Mouse (Mus musculus): ENCODE data around the gene Loxl1. TPM values are rescaled to one million over a fixed set of nuclear protein-coding genes. Genes with fewer than 3 reads are reported as not detected.

Loxl1 gene
- polyA plus RNA-seq, 1 experiment, result 231 TPM

- TF ChIP-seq CTCF (IDR thresholded peaks at IDR 0.05; ENCODE audit: insufficient read depth, low read length), result no peak
- TF ChIP-seq POLR2A (IDR thresholded peaks at IDR 0.05; ENCODE audit: borderline replicate concordance, extremely low read depth, low read depth, low read length), result no peak
- Histone ChIP-seq H3K4me1 (ENCODE audit: control insufficient read depth, insufficient read depth, low read length) (no peaks in the 10 kb centered on the region), H3K4me3 (replicated peaks; ENCODE audit: extremely low read depth, low read depth, low read length) (no peak overlapping the region)
- no peak for DNase-seq
- 57% methylated on average over 8 of the region's 8 CpGs for WGBS
Observed at GRCm38 (mm10) chr9:58336650-58337281, 23.8 kb upstream of the Loxl1 start.

DNA sequence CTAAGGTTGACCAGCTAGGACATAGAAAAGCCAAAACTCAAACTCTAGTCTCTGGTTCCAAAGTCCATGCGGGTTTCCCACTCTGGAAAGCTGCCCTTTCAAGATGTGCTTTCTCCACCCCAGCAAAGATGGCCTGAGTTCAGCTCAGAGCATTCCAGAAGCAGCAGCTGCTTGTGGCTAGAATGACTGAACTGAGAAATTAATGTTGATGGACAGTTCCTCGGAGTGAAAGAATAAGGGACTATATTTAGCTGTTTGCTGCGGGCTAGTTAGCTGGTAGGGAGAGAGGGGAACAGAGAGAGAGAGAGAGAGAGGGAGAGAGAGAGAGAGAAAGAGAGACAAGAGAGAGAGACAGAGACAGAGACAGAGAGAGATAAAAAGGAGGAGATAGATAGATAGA, 18.3 kb upstream of the Loxl1 start:
- 52% methylated on average over 3 of the region's 3 CpGs for WGBS
- no peak for DNase-seq

GRCm38 (mm10) chr9:58330293-58330692, 17.3 kb upstream of the Loxl1 start:
- TF ChIP-seq POLR2A (IDR thresholded peaks at IDR 0.05; ENCODE audit: borderline replicate concordance, extremely low read depth, low read depth, low read length) (no peak), CTCF (IDR thresholded peaks at IDR 0.05; ENCODE audit: insufficient read depth, low read length) (peak; percentile 69)
- 27% methylated on average over 5 of the region's 5 CpGs for WGBS
- DNase-seq, result no peak
- Histone ChIP-seq H3K4me3 (replicated peaks; ENCODE audit: extremely low read depth, low read depth, low read length) (no peak overlapping the region), H3K4me1 (ENCODE audit: control insufficient read depth, insufficient read depth, low read length) (no peaks in the 10 kb centered on the region)

More for the DNA sequence above, 18.3 kb upstream of the Loxl1 start:
- no peak overlapping the region for H3K4me3 ChIP-seq (replicated peaks; ENCODE audit: extremely low read depth, low read depth, low read length)
- TF ChIP-seq CTCF (IDR thresholded peaks at IDR 0.05; ENCODE audit: insufficient read depth, low read length) (no peak), POLR2A (IDR thresholded peaks at IDR 0.05; ENCODE audit: borderline replicate concordance, extremely low read depth, low read depth, low read length) (no peak)
- no peaks in the 10 kb centered on the region for H3K4me1 ChIP-seq (ENCODE audit: control insufficient read depth, insufficient read depth, low read length)

DNA sequence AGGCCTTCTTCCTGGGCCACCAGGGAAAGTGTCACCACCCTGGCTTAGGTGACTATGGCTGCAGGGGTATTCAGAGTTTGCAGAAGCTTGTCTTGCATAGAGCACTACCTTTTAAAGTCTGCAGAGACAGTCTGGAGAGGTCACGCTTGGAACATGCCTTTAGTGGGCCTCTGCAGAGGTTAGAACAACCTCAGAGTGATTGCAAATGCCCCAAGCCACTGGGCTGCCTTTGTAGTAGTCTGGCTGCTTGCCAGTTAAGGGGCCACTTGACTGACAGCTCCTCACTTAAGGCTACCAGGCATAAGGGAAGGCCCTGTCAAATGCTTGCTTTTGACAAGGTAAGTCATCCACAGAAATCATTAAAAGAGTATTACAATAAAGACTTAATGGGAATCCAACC, 14.4 kb upstream of the Loxl1 start:
- no peak overlapping the region for H3K4me3 ChIP-seq (replicated peaks; ENCODE audit: extremely low read depth, low read depth, low read length)
- TF ChIP-seq CTCF (IDR thresholded peaks at IDR 0.05; ENCODE audit: insufficient read depth, low read length), result no peak
- no peak for TF ChIP-seq POLR2A (IDR thresholded peaks at IDR 0.05; ENCODE audit: borderline replicate concordance, extremely low read depth, low read depth, low read length)
- WGBS, result 48% methylated on average over 1 of the region's 1 CpGs

DNA sequence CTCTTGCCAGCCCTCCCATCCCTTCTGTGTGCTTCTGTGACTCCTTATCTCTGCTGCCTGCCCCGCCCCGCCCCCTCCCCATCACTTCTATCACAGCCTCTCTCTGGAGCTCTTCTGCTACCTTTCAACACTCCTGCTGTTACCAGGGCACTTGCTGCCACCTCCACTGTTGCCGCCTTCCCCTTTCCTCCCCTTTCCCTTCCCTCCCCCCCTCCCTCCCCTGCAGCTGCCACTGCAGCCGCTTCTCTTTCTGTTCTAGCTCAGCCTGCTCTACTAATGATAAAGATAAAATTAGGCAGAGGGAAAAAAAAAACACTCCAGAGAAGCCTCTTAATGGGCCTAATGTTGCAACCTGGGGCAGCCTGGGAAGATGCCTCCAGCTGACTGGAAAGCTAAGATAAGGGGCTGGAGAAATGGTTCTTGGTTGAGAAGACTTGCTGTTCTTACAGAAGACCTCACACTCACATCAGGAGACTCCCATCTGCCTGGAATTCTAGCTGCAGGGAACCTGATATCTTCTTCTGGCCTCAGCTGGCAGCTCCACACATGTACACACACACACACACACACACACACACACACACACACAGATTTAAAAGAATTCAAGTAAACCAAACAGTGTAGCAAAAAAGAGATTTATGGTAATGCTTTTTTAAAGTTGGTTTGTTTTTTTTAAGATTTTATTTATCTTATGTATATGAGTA, 13.6 kb upstream of the Loxl1 start:
- DNase-seq, result no peak
- WGBS, result 17% methylated on average over 4 of the region's 4 CpGs
- Histone ChIP-seq H3K4me3 (replicated peaks; ENCODE audit: extremely low read depth, low read depth, low read length) (no peak overlapping the region), H3K4me1 (ENCODE audit: control insufficient read depth, insufficient read depth, low read length) (no peaks in the 10 kb centered on the region)
- no peak for TF ChIP-seq CTCF (IDR thresholded peaks at IDR 0.05; ENCODE audit: insufficient read depth, low read length)
- no peak for TF ChIP-seq POLR2A (IDR thresholded peaks at IDR 0.05; ENCODE audit: borderline replicate concordance, extremely low read depth, low read depth, low read length)

More for the DNA sequence above, 14.4 kb upstream of the Loxl1 start:
- DNase-seq, result no peak
- H3K4me1 ChIP-seq (ENCODE audit: control insufficient read depth, insufficient read depth, low read length), result no peaks in the 10 kb centered on the region

- DNase-seq, result no peak
- 0 out of 2 replicates have a peak, but pooled peaks have one; percentile 16 for TF ChIP-seq CTCF (IDR thresholded peaks at IDR 0.05; ENCODE audit: insufficient read depth, low read length)
- TF ChIP-seq POLR2A (IDR thresholded peaks at IDR 0.05; ENCODE audit: borderline replicate concordance, extremely low read depth, low read depth, low read length), result no peak
- Histone ChIP-seq H3K4me1 (ENCODE audit: control insufficient read depth, insufficient read depth, low read length) (no peaks in the 10 kb centered on the region), H3K4me3 (replicated peaks; ENCODE audit: extremely low read depth, low read depth, low read length) (no peak overlapping the region)
- 98% methylated on average over 3 of the region's 3 CpGs for WGBS
Observed at GRCm38 (mm10) chr9:58321681-58322080, 8.7 kb upstream of the Loxl1 start.

DNA sequence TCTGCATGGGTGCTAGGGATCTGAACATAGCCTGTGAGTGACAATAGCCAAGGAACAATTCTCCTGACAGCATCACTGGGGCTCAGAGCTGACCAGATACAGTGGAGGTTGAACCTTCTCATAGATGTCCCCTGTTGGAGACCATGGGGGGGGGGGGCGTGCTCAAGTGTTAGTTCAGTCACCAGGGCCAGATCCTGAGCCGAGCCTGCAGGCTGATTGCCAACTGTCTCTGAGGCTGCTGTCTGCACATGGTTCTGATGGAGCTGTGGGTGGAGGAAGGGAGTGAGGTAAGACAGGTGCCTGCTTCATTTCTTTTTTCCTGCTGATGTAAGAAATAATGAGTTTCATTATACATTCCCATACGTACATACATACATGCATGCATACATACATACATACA, 5.3 kb upstream of the Loxl1 start:
- no peak for TF ChIP-seq POLR2A (IDR thresholded peaks at IDR 0.05; ENCODE audit: borderline replicate concordance, extremely low read depth, low read depth, low read length)
- H3K4me1 ChIP-seq (ENCODE audit: control insufficient read depth, insufficient read depth, low read length), result no peaks in the 10 kb centered on the region
- H3K4me3 ChIP-seq (replicated peaks; ENCODE audit: extremely low read depth, low read depth, low read length), result no peak overlapping the region
- WGBS, result 75% methylated on average over 3 of the region's 3 CpGs
- DNase-seq, result no peak

- no peak overlapping the region for H3K4me3 ChIP-seq (replicated peaks; ENCODE audit: extremely low read depth, low read depth, low read length)
- TF ChIP-seq CTCF (IDR thresholded peaks at IDR 0.05; ENCODE audit: insufficient read depth, low read length) (no peak), POLR2A (IDR thresholded peaks at IDR 0.05; ENCODE audit: borderline replicate concordance, extremely low read depth, low read depth, low read length) (no peak)
- H3K4me1 ChIP-seq (ENCODE audit: control insufficient read depth, insufficient read depth, low read length), result no peaks in the 10 kb centered on the region
- DNase-seq, result no peak
- WGBS, result 37% methylated on average over 3 of the region's 3 CpGs
Observed at GRCm38 (mm10) chr9:58317381-58317780, 4.4 kb upstream of the Loxl1 start.

- no peaks in the 10 kb centered on the region for H3K4me1 ChIP-seq (ENCODE audit: control insufficient read depth, insufficient read depth, low read length)
- WGBS, result 59% methylated on average over 7 of the region's 7 CpGs
- no peak for DNase-seq
- H3K4me3 ChIP-seq (replicated peaks; ENCODE audit: extremely low read depth, low read depth, low read length), result no peak overlapping the region
- TF ChIP-seq CTCF (IDR thresholded peaks at IDR 0.05; ENCODE audit: insufficient read depth, low read length) (no peak), POLR2A (IDR thresholded peaks at IDR 0.05; ENCODE audit: borderline replicate concordance, extremely low read depth, low read depth, low read length) (no peak)
Observed at GRCm38 (mm10) chr9:58316784-58317183, 3.8 kb upstream of the Loxl1 start.

DNA sequence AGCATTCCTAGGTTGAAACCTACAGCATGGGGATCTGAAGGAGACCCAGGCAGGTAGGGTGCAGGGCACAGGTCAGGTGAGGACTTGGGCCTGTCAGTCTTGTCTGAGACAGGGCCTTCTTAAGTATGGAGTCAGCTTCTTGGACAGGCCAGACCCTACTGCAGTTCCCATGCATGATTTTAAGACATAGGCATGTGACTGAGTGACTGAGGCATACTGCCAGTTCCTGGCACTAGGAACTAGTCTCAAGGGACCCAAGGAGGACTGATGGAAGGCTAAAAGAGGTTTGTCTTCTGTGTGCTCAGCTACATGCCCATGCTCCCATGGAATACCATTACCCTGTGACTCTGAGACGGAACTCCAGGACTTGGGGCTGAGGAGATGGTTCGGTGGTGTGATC, 2.9 kb upstream of the Loxl1 start:
- TF ChIP-seq CTCF (IDR thresholded peaks at IDR 0.05; ENCODE audit: insufficient read depth, low read length) (no peak), POLR2A (IDR thresholded peaks at IDR 0.05; ENCODE audit: borderline replicate concordance, extremely low read depth, low read depth, low read length) (no peak)

More for the DNA sequence above, 2.9 kb upstream of the Loxl1 start:
- no peak for DNase-seq
- Histone ChIP-seq H3K4me3 (replicated peaks; ENCODE audit: extremely low read depth, low read depth, low read length) (no peak overlapping the region), H3K4me1 (ENCODE audit: control insufficient read depth, insufficient read depth, low read length) (no peaks in the 10 kb centered on the region)
- WGBS, result 86% methylated on average over 2 of the region's 2 CpGs

Measured in lung, adult 2 months (tissue).